Mouse (Mus musculus): ENCODE data around the gene Brd3.

- TF ChIP-seq CTCF (IDR thresholded peaks at IDR 0.05; ENCODE audit: low read depth) (no peak), EP300 (IDR thresholded peaks at IDR 0.05; ENCODE audit: low read depth) (no peak)
Observed at GRCm38 (mm10) chr2:27446812-27447211, 60.6 kb downstream of the Brd3 start.
